Mouse (Mus musculus) spleen, postnatal 14 days (tissue): ENCODE data around the gene Nkg7.
"Not testable (repeated sequence)": the region's sequence is repeated elsewhere in the genome, so short reads cannot be mapped to it uniquely, and the experiment has no call there.

Source experiments
- DNase-seq, 2 experiments: peaks; one replicate each; pipeline ENCODE4 v3.0.0; 2021 to 2022; ENCODE audit warnings: low spot score in 2 of 2

Gene Nkg7

GRCm38 (mm10) chr7:43436341-43437255 lies at the start of gene Nkg7:
Nkg7 (plus strand) TSS chr7:43437073.
- no peak for DNase-seq

GRCm38 (mm10) chr7:43392349-43393121 lies 44.3 kb upstream of the Nkg7 start:
- peak; percentile 9 to 33 for DNase-seq

- DNase-seq = no peak
Observed at GRCm38 (mm10) chr7:43399501-43399900, 37.4 kb upstream of the Nkg7 start.

- no peak for DNase-seq
Observed at GRCm38 (mm10) chr7:43402718-43403117, 34.2 kb upstream of the Nkg7 start.

GRCm38 (mm10) chr7:43407573-43407972 lies 29.3 kb upstream of the Nkg7 start:
- DNase-seq = no peak

GRCm38 (mm10) chr7:43408131-43408553 lies 28.7 kb upstream of the Nkg7 start, which contains the start of gene Siglecg:
Siglecg (plus strand) TSS chr7:43408204.
- DNase-seq = peak; percentile 11 to 34

- no peak for DNase-seq
Observed at GRCm38 (mm10) chr7:43409084-43409483, 27.8 kb upstream of the Nkg7 start.

- not testable (repeated sequence) for DNase-seq
Observed at GRCm38 (mm10) chr7:43411724-43412123, 25.1 kb upstream of the Nkg7 start.

- no peak for DNase-seq
Observed at GRCm38 (mm10) chr7:43417298-43417697, 19.6 kb upstream of the Nkg7 start.

GRCm38 (mm10) chr7:43422995-43423617 lies 13.8 kb upstream of the Nkg7 start:
- peak; percentile 63 to 79 for DNase-seq

- DNase-seq = no peak
Observed at GRCm38 (mm10) chr7:43423991-43424625, 12.8 kb upstream of the Nkg7 start.

- DNase-seq = no peak
Observed at GRCm38 (mm10) chr7:43427406-43427805, 9.5 kb upstream of the Nkg7 start, which contains the start of gene Lim2. Lim2 (plus strand) TSS chr7:43427670.

GRCm38 (mm10) chr7:43429500-43429899 lies 7.4 kb upstream of the Nkg7 start:
- no peak for DNase-seq

GRCm38 (mm10) chr7:43432891-43433290 lies 4.0 kb upstream of the Nkg7 start:
- DNase-seq = no peak

GRCm38 (mm10) chr7:43434676-43435075 lies 2.2 kb upstream of the Nkg7 start:
- DNase-seq = no peak

GRCm38 (mm10) chr7:43438611-43439010 lies 1.7 kb downstream of the Nkg7 start:
- no peak for DNase-seq

GRCm38 (mm10) chr7:43440482-43440881 lies 3.6 kb downstream of the Nkg7 start, which contains the start of gene Cldnd2:
Cldnd2 (plus strand) TSS chr7:43440782.
- DNase-seq = no peak

GRCm38 (mm10) chr7:43441071-43441470 lies 4.2 kb downstream of the Nkg7 start:
- DNase-seq = no peak

GRCm38 (mm10) chr7:43442684-43443083 lies 5.8 kb downstream of the Nkg7 start:
- DNase-seq = no peak

- DNase-seq = peak; percentile 50 to 54
Observed at GRCm38 (mm10) chr7:43443126-43443916, 6.4 kb downstream of the Nkg7 start.

- peak; percentile 82 to 83 for DNase-seq
Observed at GRCm38 (mm10) chr7:43443917-43444293, 7.0 kb downstream of the Nkg7 start, which contains the start of the genes Etfb and Gm45233. Etfb (plus strand) TSS chr7:43444083. Gm45233 (plus strand) TSS chr7:43444128.
